Mouse (Mus musculus) hematopoietic stem cell, adult 5-6 weeks (primary cell): ENCODE results near the gene Npas3. TPM values are rescaled to one million over a fixed set of nuclear protein-coding genes. Genes with fewer than 3 reads are reported as not detected.

Experiments used
- ATAC-seq, 2 experiments: fragments of 125-278 bp in 1 of 2; replicated peaks in 1 of 2; 2 replicates each; pipeline ENCODE4 v1.8.0; 2016 to 2017; ENCODE audit warnings: inconsistent platforms in 2 of 2, mild to moderate bottlenecking in 2 of 2, moderate number of reproducible peaks in 2 of 2, low read depth in 1 of 2, moderate TSS enrichment in 1 of 2; ENCODE audit not compliant: low FRiP score in 2 of 2, poor library complexity in 2 of 2, severe bottlenecking in 2 of 2, insufficient read depth in 1 of 2, low TSS enrichment in 1 of 2
- total RNA-seq: library from RNA; stranded (forward); fragments of 172-1452, 232-1000 nt; gene quantifications from 2 replicates; pipeline ENCODE4 v1.2.3, GENCODE M21; 2017

Npas3 gene
- total RNA-seq, 1 experiment from 2014 or later, result not detected

- no peak for ATAC-seq
Measured at GRCm38 (mm10) chr12:53771394-53771936, 523.0 kb downstream of the Npas3 start.

DNA sequence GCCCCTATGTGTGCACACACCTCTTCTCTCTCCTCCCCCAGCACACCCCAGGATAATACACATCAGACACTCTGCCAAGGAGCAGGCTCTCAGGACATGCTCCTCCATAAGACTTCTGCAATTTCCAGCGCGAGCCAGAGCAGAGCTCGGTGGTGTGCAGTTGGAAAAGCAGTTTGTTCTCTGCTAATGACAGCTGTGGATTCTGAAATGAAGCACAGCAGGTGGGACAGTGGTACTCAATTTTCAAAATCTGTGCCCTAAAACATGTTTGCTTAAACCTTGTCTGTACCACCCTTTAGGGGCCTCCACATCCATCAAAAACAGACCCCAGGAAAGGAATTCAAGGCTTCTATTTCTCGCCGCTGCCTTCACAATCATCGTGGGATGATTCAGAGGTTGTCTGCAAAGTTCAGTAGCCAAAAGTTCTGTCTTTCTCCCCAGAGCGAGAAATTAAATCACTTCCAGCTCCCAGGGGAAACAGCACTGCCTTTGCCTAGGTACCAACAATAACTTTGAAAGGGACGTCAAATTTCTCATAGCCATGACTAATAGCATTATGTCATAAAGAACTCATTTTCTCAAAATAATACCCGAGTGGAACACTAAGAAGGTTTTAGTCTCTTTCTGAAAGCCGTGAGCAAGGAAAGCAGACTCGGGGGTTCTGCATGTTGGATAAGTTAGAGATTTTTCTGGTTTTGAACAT lies 533.5 kb downstream of the Npas3 start:
- no peak for ATAC-seq

- no peak for ATAC-seq
Measured at GRCm38 (mm10) chr12:53789501-53789900, 541.0 kb downstream of the Npas3 start.

GRCm38 (mm10) chr12:53794718-53795400 lies 546.4 kb downstream of the Npas3 start:
- no peak for ATAC-seq

DNA sequence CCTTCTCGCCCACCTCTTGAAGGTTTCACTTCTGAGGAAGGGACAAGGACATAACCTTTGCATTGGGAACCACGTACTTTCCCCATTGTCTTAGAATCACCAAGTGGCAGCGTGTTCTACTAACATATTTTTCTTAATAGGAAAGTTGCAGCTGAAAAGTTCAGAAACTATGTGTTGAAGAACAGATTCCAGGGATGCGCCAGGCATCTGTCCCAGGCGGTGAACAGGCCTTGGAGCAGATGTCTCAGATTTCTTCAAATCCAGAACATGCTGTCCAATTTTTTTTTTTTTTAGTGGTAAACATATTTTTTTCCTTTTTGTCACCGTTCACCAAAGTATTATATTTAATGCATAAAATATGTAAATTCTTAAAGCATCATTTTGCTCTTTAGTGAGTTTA lies 553.4 kb downstream of the Npas3 start:
- ATAC-seq, result no peak

DNA sequence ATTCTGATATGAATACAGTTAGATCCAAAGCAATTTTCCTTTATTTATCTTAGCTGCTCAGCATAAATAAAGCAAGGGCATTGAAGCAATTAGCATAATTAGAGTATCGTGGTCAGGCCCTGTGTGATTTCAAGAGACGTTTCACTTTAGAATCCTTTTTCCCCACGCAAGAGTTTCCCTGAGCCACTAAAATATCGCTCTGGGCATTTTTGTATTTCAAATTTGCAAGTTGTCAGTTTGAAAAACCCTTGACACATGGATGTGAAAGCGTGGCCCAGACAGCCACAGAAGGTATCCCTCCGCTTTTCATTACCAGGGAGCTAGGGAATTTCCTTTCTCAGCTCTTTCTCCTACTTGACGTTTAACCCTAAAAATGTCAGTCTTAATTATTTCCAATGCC lies 553.9 kb downstream of the Npas3 start:
- no peak for ATAC-seq

GRCm38 (mm10) chr12:53810081-53810480 lies 561.6 kb downstream of the Npas3 start:
- no peak for ATAC-seq

DNA sequence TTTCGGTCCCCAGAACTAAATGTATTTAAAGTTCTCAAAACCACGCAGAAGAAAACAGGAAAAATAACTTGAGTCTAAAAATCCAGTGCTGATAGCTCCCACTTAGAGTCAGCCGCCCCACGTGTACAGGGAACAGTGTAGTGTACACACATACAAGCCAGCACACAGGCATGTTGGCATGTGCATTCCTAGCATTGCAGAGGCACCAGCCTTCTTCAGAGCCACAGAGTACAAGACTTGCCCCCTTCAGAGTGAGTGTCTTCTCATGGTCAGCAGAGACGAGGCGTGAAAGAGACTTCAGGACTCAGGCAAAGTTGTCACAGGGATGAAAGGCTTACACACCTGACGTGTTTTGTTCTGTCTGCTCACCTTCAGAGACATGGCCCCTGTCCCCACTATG lies 565.8 kb downstream of the Npas3 start:
- no peak for ATAC-seq

DNA sequence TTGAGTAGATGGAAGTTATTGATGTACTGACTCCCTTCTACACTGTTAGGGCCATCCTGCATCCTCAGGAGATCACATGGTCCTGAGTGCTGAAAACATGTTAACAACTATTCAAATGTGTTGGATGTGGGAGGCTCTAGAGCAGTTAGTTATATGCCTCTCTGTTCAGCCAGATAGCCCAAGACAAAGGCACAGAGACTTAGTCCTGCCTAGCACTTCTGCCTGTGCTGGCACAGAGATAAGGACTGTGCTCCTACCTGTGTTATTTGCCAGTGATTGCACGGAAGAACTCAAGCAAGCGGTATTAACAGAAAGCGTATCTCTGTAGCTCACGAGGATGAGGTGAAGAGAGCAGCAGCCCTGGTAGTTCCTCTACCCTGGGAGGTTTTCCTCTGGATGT lies 571.5 kb downstream of the Npas3 start:
- no peak for ATAC-seq

- no peak for ATAC-seq
Measured at GRCm38 (mm10) chr12:53822881-53823280, 574.4 kb downstream of the Npas3 start.

- ATAC-seq, result no peak
Measured at GRCm38 (mm10) chr12:53825251-53825650, 576.8 kb downstream of the Npas3 start.

GRCm38 (mm10) chr12:53825898-53826605 lies 577.6 kb downstream of the Npas3 start:
- no peak for ATAC-seq

DNA sequence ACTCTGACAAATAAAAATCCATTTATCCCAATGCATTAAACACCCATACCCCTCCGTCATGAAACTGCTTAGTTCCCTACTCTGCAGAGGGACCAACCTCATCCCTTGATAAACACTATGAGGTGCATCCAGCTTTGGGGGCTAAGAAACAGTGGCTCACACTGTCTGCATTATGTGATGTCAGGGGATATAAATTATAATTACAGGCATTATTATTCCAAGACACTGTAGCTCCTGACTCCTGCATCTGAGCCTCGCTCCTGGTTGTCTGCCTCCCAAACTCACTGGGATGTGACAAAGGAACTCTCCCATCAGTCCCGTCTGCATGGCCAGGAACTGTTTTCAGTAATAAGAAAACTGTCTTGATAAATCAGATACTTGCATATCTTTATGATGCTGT lies 578.3 kb downstream of the Npas3 start:
- no peak for ATAC-seq

DNA sequence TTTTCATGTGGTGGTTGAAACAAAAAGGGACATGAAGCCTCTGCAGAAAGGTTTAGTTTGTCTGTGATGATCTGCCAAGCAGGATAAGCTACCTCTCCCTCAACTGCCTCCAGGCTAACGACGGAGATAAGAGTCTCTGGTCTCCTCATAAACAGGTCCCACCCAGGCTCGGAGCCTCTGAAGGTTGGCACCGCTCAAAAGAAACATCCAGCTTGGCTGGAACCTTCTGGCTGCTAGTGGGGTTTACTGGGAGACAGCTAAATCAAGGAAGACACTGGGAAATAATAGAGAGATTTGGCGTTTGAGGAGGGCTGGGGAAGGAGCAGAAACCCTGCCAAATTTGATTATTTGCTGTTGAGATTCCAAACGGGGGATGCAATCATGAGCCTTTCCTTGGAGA lies 584.1 kb downstream of the Npas3 start:
- no peak for ATAC-seq

DNA sequence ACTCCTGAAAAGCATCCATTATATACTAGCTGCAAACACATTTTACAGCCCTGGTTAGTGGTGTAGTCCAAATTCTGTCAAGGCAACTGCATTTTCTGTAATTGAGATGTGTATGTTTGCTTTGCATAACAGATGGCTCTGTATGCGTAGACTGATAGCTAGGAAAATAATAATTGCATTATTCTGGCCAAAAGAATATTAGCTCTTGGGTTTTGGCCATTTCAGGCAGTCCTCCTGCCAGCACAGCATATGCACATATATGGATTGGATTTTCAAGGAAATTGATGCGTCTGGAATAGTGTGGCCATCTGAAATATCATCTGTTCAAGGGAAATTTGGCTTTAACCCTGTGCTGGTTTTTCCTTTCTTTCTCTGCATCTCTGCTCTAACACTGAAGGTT lies 584.9 kb downstream of the Npas3 start:
- ATAC-seq, result no peak

GRCm38 (mm10) chr12:53836031-53836790 lies 587.7 kb downstream of the Npas3 start:
- ATAC-seq, result no peak

DNA sequence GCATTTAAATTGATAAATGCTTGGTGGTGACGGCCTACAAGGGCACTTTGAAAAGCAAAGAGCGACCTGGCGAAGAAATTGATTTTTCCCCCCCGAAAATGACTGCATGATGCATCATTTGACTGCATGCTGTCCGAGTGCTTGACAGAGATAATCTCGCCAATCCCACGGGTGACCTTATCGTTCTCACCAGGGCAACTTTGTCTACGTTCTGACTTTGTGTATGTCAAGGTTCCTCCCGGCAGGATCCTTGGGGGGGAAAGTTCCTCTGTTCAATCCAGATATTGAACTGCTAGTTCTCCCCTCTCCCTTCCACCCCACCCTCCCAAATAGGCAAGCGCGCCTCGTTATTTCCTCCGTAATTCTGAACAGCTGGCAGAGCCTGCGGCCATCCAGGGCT lies 588.9 kb downstream of the Npas3 start:
- ATAC-seq, result no peak

DNA sequence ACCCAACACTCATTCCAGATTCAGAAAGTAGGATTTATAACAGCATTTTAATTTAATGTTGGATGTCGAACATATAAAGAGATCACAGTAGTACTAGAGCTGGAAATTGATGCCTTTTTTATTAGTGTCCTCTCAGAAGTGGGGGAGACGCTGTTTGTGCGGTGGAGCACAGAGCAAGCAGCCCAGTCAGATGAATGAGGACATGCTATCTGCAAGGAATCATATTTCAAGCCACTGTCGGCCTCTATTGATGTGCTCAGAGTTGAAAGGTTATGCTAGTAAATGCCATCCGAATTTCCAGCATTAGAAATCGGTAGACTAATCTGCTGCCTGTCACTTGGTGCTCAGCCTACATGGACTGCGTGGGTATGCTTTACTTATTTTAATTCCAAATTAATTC lies 590.1 kb downstream of the Npas3 start:
- ATAC-seq, result no peak
